Mouse (Mus musculus) hindbrain, embryonic 16.5 days (tissue): ENCODE measurements around the gene Kcnk10. TPM values are rescaled to one million over a fixed set of nuclear protein-coding genes. Genes with fewer than 3 reads are reported as not detected.

Experiments used
- polyA plus RNA-seq: library from polyadenylated mRNA; unstranded; fragments of >200 nt; fragmentation: Nextera tagmentation; extraction: Ambion mirVana; gene quantifications from 2 replicates; pipeline ENCODE4 v1.2.1, GENCODE M21; 2015

Kcnk10 gene
- polyA plus RNA-seq, 1 experiment from 2014 or later: 35.0 TPM

Other genes with a start within 250 kb of the Kcnk10 start
- 30.9 and 35.9 TPM in 2 replicates for gene Spata7, start 49.8 kb upstream of the Kcnk10 start, polyA plus RNA-seq
- gene Ptpn21, start 159.1 kb upstream of the Kcnk10 start, polyA plus RNA-seq: 3.4 and 3.7 TPM in 2 replicates
- gene Zc3h14, start 168.7 kb upstream of the Kcnk10 start, polyA plus RNA-seq: 95.0 and 95.8 TPM in 2 replicates